Mouse (Mus musculus): Measurements from ENCODE around the gene Alg11.

- no peak for TF ChIP-seq POLR2A (IDR thresholded peaks at IDR 0.05; ENCODE audit: borderline replicate concordance, low read depth, low read length)
- TF ChIP-seq CTCF (IDR thresholded peaks at IDR 0.05; ENCODE audit: low read depth, low read length): no peak
Observed at GRCm38 (mm10) chr8:22017731-22018130, 42.8 kb upstream of the Alg11 start.

Measured in bone marrow macrophage, adult 2 months (primary cell).